Mouse (Mus musculus): Measurements from ENCODE around the gene Ube2b.

DNA sequence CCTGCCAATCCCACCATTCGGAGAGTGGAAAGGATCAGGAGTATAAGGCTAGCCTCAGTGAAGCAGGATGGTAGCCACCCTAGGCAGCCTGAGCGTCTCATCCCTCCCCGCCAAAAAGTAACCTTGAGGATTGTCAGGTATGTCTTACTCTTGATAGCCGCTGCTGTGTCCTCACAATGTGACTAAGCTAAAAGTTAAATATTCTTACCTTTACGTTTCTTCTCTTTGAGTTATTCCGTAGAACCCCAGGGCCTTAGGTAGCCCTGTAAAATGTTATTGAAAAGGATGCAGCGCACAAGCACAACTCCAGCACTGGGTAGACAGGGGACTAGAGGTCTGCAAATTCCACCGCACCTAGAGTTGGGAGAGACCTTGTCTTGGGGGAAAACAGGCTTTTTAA is 1.3 kb upstream of the Ube2b start:
- TF ChIP-seq CTCF (IDR thresholded peaks at IDR 0.05; ENCODE audit: control insufficient read depth, insufficient read depth, low read length) (no peak), POLR2A (IDR thresholded peaks at IDR 0.05; ENCODE audit: borderline replicate concordance, control insufficient read depth, low read depth, low read length) (no peak)
